Mouse (Mus musculus): ENCODE measurements around the gene Kctd13.

- TF ChIP-seq TBP (conservative IDR thresholded peaks at IDR 0.05; ENCODE audit: low read depth, low read length) (no peak), ZKSCAN1 (IDR thresholded peaks at IDR 0.05; ENCODE audit: borderline replicate concordance, low read depth, low read length) (no peak)
Measured at GRCm38 (mm10) chr7:126919973-126920372, 8.7 kb upstream of the Kctd13 start.

All from CH12.LX (cell line).